ENCODE assay signal across 10 mouse cellular contexts in genomic region chr2:165397502-165398163, GRCm38 (mm10). TPM values are rescaled to one million over a fixed set of nuclear protein-coding genes. Genes with fewer than 3 reads are reported as not detected.
DNase-seq lines count a peak whose midpoint lies in the region; ATAC-seq and TF ChIP-seq lines count a peak whose summit lies in the region.
"Had no signal": no experiment of that assay in that cellular context is flagged by ENCODE, and none has a peak within 500 bp of the region (broad histone marks: within the 10 kb centered on the region; RNA-seq: fewer than 3 reads in every experiment).

No protein-coding gene starts in this region.

- H3K9ac ChIP-seq in forebrain, embryonic 16.5 days (replicated peaks; ENCODE audit: low read depth, low read length), result no peak overlapping the region
- no peak overlapping the region for H3K9ac ChIP-seq in liver, embryonic 15.5 days

- H3K4me2 ChIP-seq in forebrain, embryonic 16.5 days (ENCODE audit: low read length), result no peak overlapping the region
- H3K4me2 ChIP-seq in liver, embryonic 15.5 days, result no peak overlapping the region

- H3K4me3 ChIP-seq in left cerebral cortex, adult 2 months, result no peak overlapping the region
- no peak overlapping the region for H3K4me3 ChIP-seq in forebrain, embryonic 16.5 days (replicated peaks; ENCODE audit: low read length)
- H3K4me3 ChIP-seq in liver, embryonic 15.5 days (replicated peaks), result no peak overlapping the region
- no peak overlapping the region for H3K4me3 ChIP-seq in olfactory bulb, adult 2 months (ENCODE audit: insufficient read depth, low read depth, low read length)

- DNase-seq in left cerebral cortex, postnatal 4 days, result peak; percentile 47
- DNase-seq in left cerebral cortex, adult 2 months (ENCODE audit: extremely low spot score in 1 of 2, low spot score in 2 of 2), result no peak
- no peak for DNase-seq in left cerebral cortex, postnatal 36 days (ENCODE audit: low spot score in 2 of 2)
- no peak for DNase-seq in kidney, postnatal 36 days
- no peak for DNase-seq in left cerebral cortex, adult 11 months (ENCODE audit: low spot score)
- DNase-seq: right cerebral cortex, postnatal 25 days had no signal

- WGBS in forebrain, embryonic 16.5 days, result 67% methylated on average over 23 of the region's 23 CpGs
- WGBS in liver, embryonic 15.5 days (ENCODE audit: insufficient replicate concordance), result 73% methylated on average over 23 of the region's 23 CpGs
- 54% methylated on average over 23 of the region's 23 CpGs for WGBS in olfactory bulb, adult 2 months

- TF ChIP-seq CTCF in left cerebral cortex, adult 2 months (IDR thresholded peaks at IDR 0.05), result no peak
- TF ChIP-seq CTCF in olfactory bulb, adult 2 months (IDR thresholded peaks at IDR 0.05; ENCODE audit: insufficient read depth, low read depth, low read length), result no peak

- no peaks in the 10 kb centered on the region for H3K9me3 ChIP-seq in forebrain, embryonic 16.5 days (ENCODE audit: control insufficient read depth, low read length)
- no peaks in the 10 kb centered on the region for H3K9me3 ChIP-seq in liver, embryonic 15.5 days (replicated peaks)

- no peak for TF ChIP-seq POLR2A in olfactory bulb, adult 2 months (IDR thresholded peaks at IDR 0.05; ENCODE audit: insufficient read depth, low read depth, low read length)

- H3K4me1 ChIP-seq in forebrain, embryonic 16.5 days (replicated peaks; ENCODE audit: control insufficient read depth, insufficient read depth, low read length), result peaks cover 8% of the 10 kb centered on the region
- peaks cover 30% of the 10 kb centered on the region for H3K4me1 ChIP-seq in liver, embryonic 15.5 days (replicated peaks)
- peaks cover 34% of the 10 kb centered on the region for H3K4me1 ChIP-seq in olfactory bulb, adult 2 months (ENCODE audit: control insufficient read depth, insufficient read depth, low read length)

- no peak overlapping the region; the same call in 1 of the 2 replicates for H3K27ac ChIP-seq in left cerebral cortex, adult 2 months
- H3K27ac ChIP-seq in forebrain, embryonic 16.5 days (ENCODE audit: low read length), result no peak overlapping the region
- 0 out of 2 replicates have a peak overlapping the region, but pooled peaks have one; percentile 9 for H3K27ac ChIP-seq in liver, embryonic 15.5 days (replicated peaks)
- H3K27ac ChIP-seq in olfactory bulb, adult 2 months (ENCODE audit: insufficient read depth, low read depth, low read length), result peak overlapping the region; percentile 30; the same call in 1 of the 2 replicates

- no peaks in the 10 kb centered on the region for H3K27me3 ChIP-seq in forebrain, embryonic 16.5 days (replicated peaks; ENCODE audit: control insufficient read depth, insufficient read depth, low read length)
- H3K27me3 ChIP-seq in liver, embryonic 15.5 days, result no peaks in the 10 kb centered on the region

- intact Hi-C loops in left cerebral cortex, postnatal 4 days (cut with DNase I), result no loop called here
- intact Hi-C loops in left cerebral cortex, adult 2 months (cut with DNase I), result no loop called here
- intact Hi-C loops in left cerebral cortex, postnatal 36 days (cut with DNase I), result no loop called here

- H3K36me3 ChIP-seq in forebrain, embryonic 16.5 days (ENCODE audit: control insufficient read depth, insufficient read depth), result no peaks in the 10 kb centered on the region
- H3K36me3 ChIP-seq in liver, embryonic 15.5 days (replicated peaks), result no peaks in the 10 kb centered on the region
- H3K36me3 ChIP-seq: G1E had no signal

- 0 out of 2 replicates have a peak, but pooled peaks have one; percentile 31 for ATAC-seq in forebrain, embryonic 16.5 days
- ATAC-seq in liver, embryonic 15.5 days (ENCODE audit: insufficient read depth), result no peak

RNA-seq across cellular contexts. Expression of gene Ocstamp, which starts 2.6 kb away (rescaled TPM):
- not detected for total RNA-seq in left cerebral cortex, postnatal 4 days (2021)
- not detected for total RNA-seq in left cerebral cortex, adult 2 months (2021)
- not detected in 2 replicates for polyA plus RNA-seq in forebrain, embryonic 16.5 days (2015; fragmentation: Nextera tagmentation; extraction: Ambion mirVana)
- polyA plus RNA-seq in liver, embryonic 15.5 days (2015; fragmentation: Nextera tagmentation; extraction: Ambion mirVana), result 4.1 and 5.2 TPM in 2 replicates
- polyA plus RNA-seq in olfactory bulb, adult 2 months (2012; ENCODE audit: insufficient read depth, insufficient read length, low replicate concordance, missing spikeins), result not detected in 2 replicates
- not detected for total RNA-seq in left cerebral cortex, postnatal 36 days (2021)
- polyA plus RNA-seq: G1E had no signal

RNA-seq across cellular contexts. Expression of gene Zfp334, which starts 9.6 kb away (rescaled TPM):
- 10 to 100 TPM; 16.5 TPM for total RNA-seq in left cerebral cortex, postnatal 4 days (2021)
- 10 to 100 TPM; 15.4 to 18.2 TPM for total RNA-seq in left cerebral cortex, adult 2 months (2021)
- polyA plus RNA-seq in forebrain, embryonic 16.5 days (2015; fragmentation: Nextera tagmentation; extraction: Ambion mirVana), result 12.3 and 13.4 TPM in 2 replicates
- polyA plus RNA-seq in liver, embryonic 15.5 days (2015; fragmentation: Nextera tagmentation; extraction: Ambion mirVana), result 0.97 and 1.3 TPM in 2 replicates
- not detected in 2 replicates for polyA plus RNA-seq in olfactory bulb, adult 2 months (2012; ENCODE audit: insufficient read depth, insufficient read length, low replicate concordance, missing spikeins)
- total RNA-seq in left cerebral cortex, postnatal 36 days (2021), result 10 to 100 TPM; 13.2 to 15.4 TPM
- polyA plus RNA-seq: G1E had no signal

RNA-seq across cellular contexts. Expression of gene Zfp663, which starts 29.1 kb away (rescaled TPM):
- 1 to 10 TPM; 4.3 to 5.8 TPM for total RNA-seq in left cerebral cortex, postnatal 4 days (2021)
- not detected for total RNA-seq in left cerebral cortex, adult 2 months (2021)
- 6.3 and 6.6 TPM in 2 replicates for polyA plus RNA-seq in forebrain, embryonic 16.5 days (2015; fragmentation: Nextera tagmentation; extraction: Ambion mirVana)
- polyA plus RNA-seq in liver, embryonic 15.5 days (2015; fragmentation: Nextera tagmentation; extraction: Ambion mirVana), result 0.06 TPM in 1 of 2 replicates, not detected in the other
- polyA plus RNA-seq in olfactory bulb, adult 2 months (2012; ENCODE audit: insufficient read depth, insufficient read length, low replicate concordance, missing spikeins), result not detected in 2 replicates
- not detected for total RNA-seq in left cerebral cortex, postnatal 36 days (2021)
- polyA plus RNA-seq: G1E had no signal

Comparison
In these comparisons a context has a peak if more than half of its experiments do, and no peak if none do; other contexts are left out.
1. H3K27ac ChIP-seq: peak in liver, embryonic 15.5 days (single experiment) and olfactory bulb, adult 2 months (single experiment); none in left cerebral cortex, adult 2 months (single experiment) and forebrain, embryonic 16.5 days (single experiment).